Mouse (Mus musculus) testis, adult 2 months (tissue): ENCODE data around the gene Mxd4.

Source experiments
- CTCF ChIP-seq: fragments of 200-500 bp; IDR thresholded peaks from 2 replicates; pipeline ENCODE4 v1.5.1; 2012; ENCODE audit warnings: low read depth, mild to moderate bottlenecking, inconsistent platforms, low read length, moderate library complexity; ENCODE audit not compliant: control insufficient read depth, insufficient read depth, insufficient replicate concordance
- POLR2A ChIP-seq: fragments of 200-500 bp; IDR thresholded peaks from 2 replicates; pipeline ENCODE4 v1.6.1; 2012; ENCODE audit warnings: low read depth, mild to moderate bottlenecking, inconsistent platforms, low read length, moderate library complexity; ENCODE audit not compliant: control insufficient read depth

DNA sequence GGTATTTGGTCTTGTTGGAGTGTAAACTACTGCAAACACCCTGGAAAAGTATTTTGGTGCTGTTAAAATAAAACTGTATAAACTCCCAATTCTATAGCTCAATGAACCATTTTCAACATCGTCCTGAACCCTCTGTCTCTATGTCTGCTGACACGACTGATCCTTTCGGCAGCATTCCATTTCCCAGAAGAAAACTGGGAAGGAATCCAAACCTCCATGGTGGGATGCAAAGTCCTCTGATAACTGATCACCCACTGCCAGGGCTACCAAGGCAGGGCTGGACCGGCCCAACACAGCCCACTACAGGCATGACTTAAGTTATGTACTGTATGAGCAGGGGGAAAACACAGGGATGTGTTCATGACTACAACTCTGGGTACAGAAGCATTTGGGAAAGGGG lies 14.5 kb upstream of the Mxd4 start:
- no peak for TF ChIP-seq POLR2A
- TF ChIP-seq CTCF = no peak
